Mouse (Mus musculus): Measurements from ENCODE around the gene Hoxa7.

Hoxa7 gene

DNA sequence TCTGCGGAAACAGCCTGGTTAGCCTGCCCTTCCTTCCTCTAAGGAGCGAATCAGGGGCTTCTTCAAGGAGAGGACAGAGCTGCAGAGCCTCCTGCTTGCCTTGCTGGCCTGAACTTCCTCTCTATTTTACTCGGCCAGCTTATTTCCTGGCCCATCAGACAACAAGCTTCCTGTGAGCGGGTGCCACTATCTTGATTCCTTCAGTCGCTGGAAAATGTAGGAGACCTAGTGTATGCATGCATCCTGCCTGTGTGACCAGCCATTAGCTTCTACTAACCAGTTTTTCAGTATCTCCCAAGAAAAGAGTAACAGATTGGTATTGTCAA lies 50.8 kb downstream of the Hoxa7 start:
- no peak for DNase-seq

DNA sequence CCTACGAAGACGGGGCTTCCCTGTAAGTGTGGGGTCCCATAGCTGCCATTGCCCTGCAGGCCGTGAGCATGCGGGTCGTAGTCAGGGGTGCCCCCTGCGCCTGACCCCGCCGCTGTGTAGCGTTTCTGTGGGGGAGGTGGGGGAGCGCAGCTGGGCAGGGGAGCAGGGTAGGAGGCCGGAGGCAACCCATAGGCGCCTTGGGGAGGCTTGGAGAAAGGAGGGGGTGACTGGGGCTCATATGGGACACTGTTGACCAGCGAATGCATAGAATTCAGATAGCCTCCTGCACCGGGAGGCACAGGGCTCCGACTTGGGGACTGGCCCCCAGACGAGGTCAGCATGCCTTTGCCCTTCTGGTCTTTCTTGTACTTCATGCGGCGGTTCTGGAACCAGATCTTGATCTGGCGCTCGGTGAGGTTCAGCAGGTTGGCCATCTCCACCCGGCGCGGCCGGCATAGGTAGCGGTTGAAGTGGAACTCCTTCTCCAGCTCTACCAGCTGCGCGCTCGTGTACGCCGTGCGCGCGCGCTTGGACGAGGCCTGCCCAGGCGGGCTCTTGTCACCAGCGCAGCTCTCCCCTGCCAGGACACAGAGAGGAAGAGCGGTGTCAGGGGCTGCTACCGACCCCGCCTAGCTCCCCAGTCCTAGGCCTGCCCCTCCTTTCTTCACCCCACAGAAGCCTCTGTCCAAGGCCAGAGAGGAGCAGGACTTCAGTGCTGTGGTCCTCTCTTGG lies 51.3 kb downstream of the Hoxa7 start:
- DNase-seq: no peak

DNA sequence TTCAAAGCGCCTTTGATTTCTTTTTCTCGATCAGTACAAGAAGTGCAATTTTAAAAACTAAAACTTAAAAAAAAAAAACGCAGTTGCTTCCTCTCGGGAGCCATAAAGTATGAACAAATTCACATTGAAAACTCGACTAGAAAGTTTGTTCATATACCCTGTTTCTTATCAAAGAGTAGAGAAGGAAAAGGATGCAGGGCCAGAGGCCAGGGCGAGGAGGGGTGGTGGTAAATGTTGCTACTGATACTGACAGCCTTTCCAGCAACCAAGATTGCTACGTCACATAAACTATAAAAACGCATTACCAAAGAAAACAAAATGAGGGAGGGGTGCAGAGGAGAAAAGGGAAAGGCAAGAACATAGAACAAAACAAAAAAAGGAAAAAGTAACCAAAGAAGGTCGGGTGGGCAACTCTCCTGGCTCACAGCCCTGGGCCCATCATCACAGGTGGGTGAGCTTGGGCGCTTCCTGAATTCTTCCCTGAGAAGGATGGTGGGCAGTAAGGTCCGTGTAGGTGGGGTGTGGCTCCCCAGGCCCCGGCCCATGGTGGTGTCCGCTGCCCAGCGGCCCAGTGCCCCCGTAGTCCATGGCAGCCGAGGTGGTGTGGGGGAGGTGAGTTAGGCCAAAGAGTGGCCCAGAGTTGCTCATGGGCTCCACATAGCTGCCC lies 52.0 kb downstream of the Hoxa7 start:
- DNase-seq: no peak

DNA sequence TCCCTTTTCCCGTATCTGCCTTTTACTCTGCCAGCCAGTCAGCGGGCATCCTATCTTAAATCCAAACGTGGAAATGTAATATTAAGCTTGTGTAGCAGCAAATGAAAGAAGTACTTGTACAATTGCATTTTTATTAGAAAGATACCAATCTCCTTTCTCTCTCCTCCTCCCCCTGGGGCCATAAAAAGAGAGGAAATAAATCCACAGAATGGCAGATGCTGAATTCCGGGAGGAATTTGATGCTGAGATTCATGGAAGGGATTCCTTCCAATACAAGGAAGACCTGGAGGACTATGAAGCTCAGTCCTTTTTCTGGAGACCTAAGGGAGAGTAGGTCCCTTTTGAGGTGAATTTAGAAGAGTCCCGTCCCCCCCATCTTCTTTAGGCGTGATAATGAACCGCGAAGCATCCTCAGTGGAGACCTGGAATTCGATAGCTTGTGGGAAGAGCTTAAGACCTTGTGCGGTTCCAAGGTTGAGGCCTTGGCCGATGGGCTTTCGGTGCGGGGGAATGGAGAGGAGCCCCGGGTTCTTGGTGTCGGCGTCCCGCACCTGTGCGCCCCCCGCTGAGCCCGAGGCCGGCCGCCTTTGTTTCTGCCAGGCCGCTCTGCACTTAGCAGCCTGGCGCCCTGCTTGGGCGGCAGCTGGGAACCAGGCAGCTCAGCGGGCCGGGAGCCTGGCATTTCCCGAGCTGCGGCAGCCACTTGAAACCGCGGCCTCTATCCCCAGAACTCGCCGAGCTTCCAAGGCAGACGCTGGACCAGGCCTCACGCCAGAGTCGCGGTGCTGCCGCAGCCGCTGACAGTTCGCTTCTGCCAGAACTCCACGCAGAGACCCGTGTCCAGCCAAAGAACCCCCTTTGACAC lies 53.2 kb downstream of the Hoxa7 start:
- DNase-seq: no peak

DNA sequence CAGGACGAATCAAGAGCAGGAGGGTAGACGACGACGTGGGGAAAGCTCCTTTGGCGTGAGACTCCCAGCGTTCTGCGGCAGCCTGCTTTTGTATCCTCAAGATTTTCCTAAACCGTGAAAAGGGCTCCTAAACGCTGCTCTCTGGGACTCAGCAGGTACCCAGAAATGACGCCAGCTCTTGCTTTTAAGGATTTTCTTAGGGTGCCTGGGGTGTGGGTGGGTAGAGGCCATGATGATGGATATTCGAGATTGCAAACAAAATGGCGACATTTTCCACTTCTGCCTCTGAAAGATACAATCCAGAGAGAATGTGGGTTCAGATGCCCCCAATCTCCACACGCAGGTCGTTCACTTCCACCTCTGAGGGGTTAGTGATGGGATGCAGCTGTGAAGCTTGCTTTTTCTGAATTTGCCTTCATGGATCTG lies 53.9 kb downstream of the Hoxa7 start:
- no peak for DNase-seq

DNA sequence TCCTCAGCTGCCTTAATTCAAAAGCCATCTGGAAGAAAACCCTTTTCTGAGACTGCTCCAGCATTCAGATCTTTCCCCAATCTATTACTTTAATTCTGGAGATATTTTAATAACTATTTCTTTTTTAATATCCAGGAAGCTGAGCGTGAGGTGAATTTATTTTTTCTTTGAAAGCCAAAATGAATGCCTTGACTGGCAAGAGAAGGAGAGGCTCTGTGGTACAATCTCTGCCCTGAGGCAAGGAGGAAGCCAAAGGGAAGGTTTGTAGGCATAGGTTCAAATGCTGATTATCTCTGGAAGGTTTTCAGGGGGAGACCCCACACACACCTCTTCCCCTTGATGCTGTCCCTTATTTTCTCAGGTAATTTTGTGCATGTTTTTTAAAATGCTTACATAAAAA lies 54.5 kb downstream of the Hoxa7 start:
- DNase-seq: no peak

DNA sequence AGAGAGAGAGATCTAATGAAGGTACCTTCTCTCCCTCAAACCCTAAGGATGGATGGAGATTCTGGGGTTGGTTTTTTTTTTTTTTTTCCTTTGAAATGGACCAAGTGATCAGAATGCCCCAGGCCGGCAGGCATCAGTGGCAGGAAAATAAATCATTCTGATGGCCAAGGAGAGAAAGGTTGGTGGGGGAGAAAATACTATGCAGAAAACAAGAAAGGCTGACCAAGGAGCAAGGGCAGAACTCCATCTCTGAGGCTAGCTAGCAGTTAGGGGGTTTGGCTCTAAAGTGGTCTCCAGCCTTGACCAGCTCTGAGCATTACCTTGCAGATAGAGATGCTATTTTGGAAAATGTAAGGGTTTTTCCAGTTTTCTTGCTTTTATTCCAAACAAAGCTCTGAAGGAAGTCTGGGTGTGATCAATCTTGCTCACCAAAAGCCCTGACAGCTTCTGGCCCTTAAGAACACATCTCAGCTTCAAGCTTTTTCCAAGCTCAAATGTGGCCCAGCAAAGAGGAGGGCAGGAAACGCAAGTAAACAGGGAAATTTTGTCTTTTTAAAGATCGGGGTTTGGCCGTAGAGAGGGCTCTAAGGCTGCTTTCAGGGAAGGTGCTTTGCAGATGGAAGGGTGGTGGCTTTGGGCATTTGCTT lies 55.1 kb downstream of the Hoxa7 start:
- DNase-seq: no peak

DNA sequence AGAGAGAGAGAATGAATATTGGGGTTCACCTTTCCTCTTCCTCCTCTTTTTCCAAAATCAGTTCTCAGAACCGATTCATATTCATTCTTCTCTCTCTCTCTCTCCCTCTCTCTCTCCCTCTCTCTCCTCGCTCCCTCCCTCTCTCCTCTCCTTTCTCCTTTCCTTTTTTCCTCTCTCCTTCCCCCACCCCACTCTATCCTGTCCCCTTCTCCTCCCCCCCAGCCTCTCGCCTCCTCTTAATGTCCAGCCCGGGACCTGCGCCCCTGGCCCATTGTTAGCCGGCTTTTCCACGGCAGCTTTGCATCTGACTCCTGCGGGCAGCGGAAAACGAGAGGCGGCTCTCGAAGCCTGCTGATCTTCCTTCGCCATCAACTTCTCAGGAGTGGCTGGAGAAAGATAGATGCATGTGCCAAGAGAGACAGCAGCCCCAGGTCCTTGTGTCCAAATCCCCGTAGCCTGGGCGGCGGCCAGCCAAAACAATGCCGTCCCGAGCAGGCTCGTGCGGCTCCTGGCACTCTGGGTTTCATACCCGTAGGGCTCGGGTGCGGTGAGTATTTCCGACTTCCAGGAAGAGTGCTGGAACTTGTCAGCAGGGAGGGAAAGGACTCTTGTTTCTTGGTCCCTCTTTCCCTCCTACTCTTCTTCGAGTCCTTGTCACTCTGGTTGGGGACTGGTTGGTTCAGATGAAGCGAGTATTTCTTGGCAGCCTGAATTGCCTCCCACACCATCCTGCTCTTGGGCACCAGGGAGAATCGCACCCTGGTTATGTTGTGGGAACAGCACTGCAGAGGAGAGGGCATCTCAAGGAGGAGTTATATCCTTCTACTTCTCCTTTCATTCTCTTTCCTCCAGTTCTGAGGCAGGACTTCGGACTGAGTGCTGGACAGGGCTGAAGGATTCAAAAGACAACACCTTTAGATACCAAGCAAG lies 55.9 kb downstream of the Hoxa7 start:
- DNase-seq: no peak

DNA sequence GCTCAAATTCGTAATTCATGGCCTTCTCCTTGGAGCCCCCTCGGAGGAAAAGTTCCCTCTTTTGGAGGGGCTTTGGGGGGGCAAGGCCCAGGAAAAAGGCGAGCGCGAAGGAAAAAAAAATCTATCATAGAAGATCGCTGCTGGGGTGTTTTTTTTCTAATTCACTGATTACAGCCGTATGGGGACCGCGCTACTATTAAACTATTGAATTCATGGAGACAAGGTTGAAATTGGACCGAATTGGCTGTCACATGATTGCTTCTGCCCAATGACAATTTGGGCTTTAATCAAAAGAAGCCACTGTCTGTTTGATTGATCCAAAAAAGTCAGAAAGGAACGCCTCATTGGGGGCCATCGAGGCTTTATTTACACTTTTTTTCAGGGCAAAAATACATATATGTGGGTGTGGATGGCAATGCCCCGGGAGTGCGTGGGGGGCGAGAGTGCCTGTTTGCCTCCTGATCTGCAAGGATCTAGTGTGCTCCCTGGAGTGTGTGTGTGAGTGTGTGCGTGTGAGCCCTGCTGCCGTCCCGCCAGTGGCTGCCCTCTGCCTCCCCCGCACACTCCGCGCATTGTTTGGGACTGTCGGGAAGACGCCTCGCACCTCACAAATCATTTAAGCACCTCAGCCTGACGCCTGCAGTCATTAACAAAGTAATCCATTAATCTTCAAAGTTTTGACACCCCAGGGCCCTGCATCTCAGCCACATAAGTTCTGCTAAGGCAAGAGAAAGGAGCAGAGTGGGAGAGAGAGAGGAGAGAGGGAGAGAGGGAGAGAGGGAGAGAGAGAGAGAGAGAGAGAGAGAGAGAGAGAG lies 56.8 kb downstream of the Hoxa7 start, which contains the start of gene Hoxa2:
TSS of gene Hoxa2 (minus strand) at position 206 of the 815 bp plus-strand sequence.
- no peak for DNase-seq

Data from cerebellum, adult 18-20 months (tissue).